Mouse (Mus musculus) forebrain, postnatal 0 days (tissue): ENCODE data around the gene Tmed10. TPM values are rescaled to one million over a fixed set of nuclear protein-coding genes. Genes with fewer than 3 reads are reported as not detected.

Experiments
- ATAC-seq: fragments of 200-750 bp; cut with Nextera tagmentation; 2 replicates; pipeline ENCODE4 v1.8.0; 2017; ENCODE audit warnings: mild to moderate bottlenecking, moderate library complexity
- DNase-seq: peaks from one replicate; pipeline ENCODE4 v3.0.0-alpha.2; 2015
- H3K27ac ChIP-seq: fragments of 300-500 bp; sonication (generic); 2 replicates; pipeline ENCODE4 v1.5.1; 2014; ENCODE audit warnings: low read depth, mild to moderate bottlenecking, antibody characterized with exemption, low read length, moderate library complexity, mixed read lengths
- H3K27me3 ChIP-seq: fragments of 300-500 bp; sonication (generic); 2 replicates; pipeline ENCODE4 v1.6.1; 2014; ENCODE audit warnings: mild to moderate bottlenecking, low read length, mixed read lengths; ENCODE audit not compliant: insufficient read depth
- H3K36me3 ChIP-seq: fragments of 300-500 bp; sonication (generic); 2 replicates; pipeline ENCODE4 v1.6.1; 2014; ENCODE audit warnings: mild to moderate bottlenecking, moderate library complexity; ENCODE audit not compliant: insufficient read depth
- H3K4me1 ChIP-seq: fragments of 300-500 bp; sonication (generic); 2 replicates; pipeline ENCODE4 v1.6.1; 2014; ENCODE audit warnings: antibody characterized with exemption; ENCODE audit not compliant: insufficient read depth
- H3K4me2 ChIP-seq: fragments of 300-500 bp; sonication (generic); 2 replicates; pipeline ENCODE4 v1.6.1; 2014; ENCODE audit warnings: low read depth, mild to moderate bottlenecking, moderate library complexity
- H3K4me3 ChIP-seq: fragments of 300-500 bp; sonication (generic); 2 replicates; pipeline ENCODE4 v1.5.1; 2014; ENCODE audit warnings: low read depth, low read length, mixed read lengths
- H3K9ac ChIP-seq: fragments of 300-500 bp; sonication (generic); 2 replicates; pipeline ENCODE4 v1.6.1; 2014; ENCODE audit warnings: mild to moderate bottlenecking
- H3K9me3 ChIP-seq: fragments of 300-500 bp; sonication (generic); 2 replicates; pipeline ENCODE4 v1.6.1; 2016; ENCODE audit warnings: low read length
- CTCF ChIP-seq: sonication (generic); IDR thresholded peaks from 2 replicates; pipeline ENCODE4 v1.5.1; 2016; ENCODE audit warnings: antibody characterized with exemption, control low read depth, low read depth
- WGBS: fragments of 180-500 bp; shearing (Covaris S2); extraction: QIAGEN DNeasy Blood & Tissue Kit; methylation state at CpG from one replicate; pipeline ENCODE4 v1.1.7; 2014; 5-methylcytosine and 5-hydroxymethylcytosine counted together
- polyA plus RNA-seq: library from polyadenylated mRNA; unstranded; fragments of >200 nt; fragmentation: Nextera tagmentation; extraction: Ambion mirVana; gene quantifications from 2 replicates; pipeline ENCODE4 v1.2.1, GENCODE M21; 2015
- total RNA-seq: library from RNA; depleted of rRNA; stranded (reverse); fragments of >200 nt; gene quantifications from 2 replicates; pipeline ENCODE4 v1.2.3, GENCODE M21; 2014

Tmed10 gene
- total and polyA plus RNA-seq, 2 experiments from 2014 or later: 59.2 to 167 TPM

GRCm38 (mm10) chr12:85385995-85386375 lies 11.3 kb upstream of the Tmed10 start:
- no peak overlapping the region for H3K4me3 ChIP-seq
- no peaks in the 10 kb centered on the region for H3K9me3 ChIP-seq
- H3K4me1 ChIP-seq: no peaks in the 10 kb centered on the region
- 66% methylated on average over 5 of the region's 5 CpGs for WGBS
- no peak overlapping the region for H3K27ac ChIP-seq
- H3K27me3 ChIP-seq: no peaks in the 10 kb centered on the region
- DNase-seq (no peak), ATAC-seq (no peak)
- no peak overlapping the region for H3K4me2 ChIP-seq
- no peak for TF ChIP-seq CTCF
- H3K36me3 ChIP-seq: no peaks in the 10 kb centered on the region
- H3K9ac ChIP-seq: no peak overlapping the region

- H3K9me3 ChIP-seq: no peaks in the 10 kb centered on the region
- H3K27ac ChIP-seq: no peak overlapping the region
- no peak overlapping the region for H3K4me3 ChIP-seq
- no peaks in the 10 kb centered on the region for H3K27me3 ChIP-seq
- no peaks in the 10 kb centered on the region for H3K36me3 ChIP-seq
- ATAC-seq (no peak), DNase-seq (no peak)
- no peaks in the 10 kb centered on the region for H3K4me1 ChIP-seq
- 83% methylated on average over 10 of the region's 10 CpGs for WGBS
- H3K9ac ChIP-seq: no peak overlapping the region
- no peak overlapping the region for H3K4me2 ChIP-seq
- no peak for TF ChIP-seq CTCF
Measured at GRCm38 (mm10) chr12:85385329-85385994, 10.8 kb upstream of the Tmed10 start.

- H3K27ac ChIP-seq: no peak overlapping the region
- no peaks in the 10 kb centered on the region for H3K27me3 ChIP-seq
- DNase-seq (no peak), ATAC-seq (no peak)
- no peak overlapping the region for H3K4me3 ChIP-seq
- H3K4me1 ChIP-seq: no peaks in the 10 kb centered on the region
- TF ChIP-seq CTCF: no peak
- H3K36me3 ChIP-seq: no peaks in the 10 kb centered on the region
- H3K9ac ChIP-seq: no peak overlapping the region
- 80% methylated on average over 14 of the region's 14 CpGs for WGBS
- H3K9me3 ChIP-seq: no peaks in the 10 kb centered on the region
- H3K4me2 ChIP-seq: no peak overlapping the region
Measured at GRCm38 (mm10) chr12:85382761-85383680, 8.4 kb upstream of the Tmed10 start.

GRCm38 (mm10) chr12:85381570-85381969 lies 6.9 kb upstream of the Tmed10 start:
- Histone ChIP-seq H3K9me3 (no peaks in the 10 kb centered on the region), H3K4me2 (no peak overlapping the region), H3K9ac (no peak overlapping the region), H3K4me1 (no peaks in the 10 kb centered on the region), H3K36me3 (no peaks in the 10 kb centered on the region), H3K27me3 (no peaks in the 10 kb centered on the region), H3K27ac (no peak overlapping the region), H3K4me3 (no peak overlapping the region)
- no peak for ATAC-seq
- 87% methylated on average over 6 of the region's 6 CpGs for WGBS
- no peak for TF ChIP-seq CTCF
- DNase-seq: no peak

GRCm38 (mm10) chr12:85380942-85381341 lies 6.3 kb upstream of the Tmed10 start:
- Histone ChIP-seq H3K27ac (no peak overlapping the region), H3K27me3 (no peaks in the 10 kb centered on the region), H3K4me3 (no peak overlapping the region), H3K4me1 (no peaks in the 10 kb centered on the region), H3K9ac (no peak overlapping the region), H3K36me3 (no peaks in the 10 kb centered on the region), H3K4me2 (no peak overlapping the region), H3K9me3 (no peaks in the 10 kb centered on the region)
- TF ChIP-seq CTCF: no peak; the same call in 1 of the 2 replicates
- no peak for DNase-seq
- no peak for ATAC-seq
- 73% methylated on average over 7 of the region's 7 CpGs for WGBS

DNA sequence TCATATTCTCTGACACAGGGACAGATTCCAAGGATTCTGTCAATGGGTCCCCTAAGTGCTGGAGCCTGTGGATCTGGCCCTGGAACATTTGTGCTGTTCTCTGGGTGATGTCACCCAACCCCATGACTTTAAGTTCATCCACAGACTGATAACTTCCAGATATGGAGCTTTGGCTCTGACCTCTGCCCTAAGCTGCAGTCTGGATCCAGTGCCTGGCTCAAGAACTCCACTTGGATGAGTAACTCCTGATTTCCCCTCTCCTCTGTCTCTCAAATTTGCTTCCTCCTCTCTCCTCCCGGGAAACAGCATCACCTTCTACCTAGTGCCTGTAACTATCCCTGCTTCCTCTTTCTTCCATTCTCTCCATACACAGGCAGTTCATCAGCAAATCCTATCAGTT lies 5.7 kb upstream of the Tmed10 start:
- no peak for ATAC-seq
- WGBS: 67% methylated on average over 1 of the region's 1 CpGs

GRCm38 (mm10) chr12:85378271-85378670 lies 3.6 kb upstream of the Tmed10 start:
- H3K9ac ChIP-seq: no peak overlapping the region
- H3K27ac ChIP-seq: no peak overlapping the region
- H3K4me2 ChIP-seq: no peak overlapping the region
- H3K36me3 ChIP-seq: no peaks in the 10 kb centered on the region
- no peaks in the 10 kb centered on the region for H3K27me3 ChIP-seq
- TF ChIP-seq CTCF: no peak
- H3K9me3 ChIP-seq: no peaks in the 10 kb centered on the region
- 91% methylated on average over 2 of the region's 2 CpGs for WGBS
- H3K4me3 ChIP-seq: no peak overlapping the region
- no peak for ATAC-seq
- DNase-seq: no peak
- 0 out of 2 replicates have a peak, but pooled peaks cover 5% of the 10 kb centered on the region for H3K4me1 ChIP-seq

More for the DNA sequence above, 5.7 kb upstream of the Tmed10 start:
- Histone ChIP-seq H3K36me3 (no peaks in the 10 kb centered on the region), H3K9me3 (no peaks in the 10 kb centered on the region), H3K4me3 (no peak overlapping the region), H3K4me2 (no peak overlapping the region), H3K27ac (no peak overlapping the region), H3K9ac (no peak overlapping the region), H3K4me1 (no peaks in the 10 kb centered on the region), H3K27me3 (no peaks in the 10 kb centered on the region)
- TF ChIP-seq CTCF: no peak
- DNase-seq: no peak
